Mouse (Mus musculus) large intestine, adult 2 months (tissue): ENCODE measurements around the gene Zfp787. TPM values are rescaled to one million over a fixed set of nuclear protein-coding genes. Genes with fewer than 3 reads are reported as not detected.

ENCODE experiments used
- DNase-seq: peaks from one replicate; pipeline ENCODE4 v3.0.0-alpha.2; 2012; ENCODE audit warnings: low read depth, low spot score
- WGBS: fragments of 180-500 bp; shearing (Covaris S2); methylation state at CpG from one replicate; pipeline ENCODE4 v1.1.7; 2018; 5-methylcytosine and 5-hydroxymethylcytosine counted together
- polyA plus RNA-seq: library from polyadenylated mRNA; depleted of rRNA; stranded (reverse); fragments of >200 nt; gene quantifications from 2 replicates; pipeline ENCODE4 v1.2.3, GENCODE M21; 2012

Zfp787 gene
- polyA plus RNA-seq, 1 experiment: 33.6 TPM

DNA sequence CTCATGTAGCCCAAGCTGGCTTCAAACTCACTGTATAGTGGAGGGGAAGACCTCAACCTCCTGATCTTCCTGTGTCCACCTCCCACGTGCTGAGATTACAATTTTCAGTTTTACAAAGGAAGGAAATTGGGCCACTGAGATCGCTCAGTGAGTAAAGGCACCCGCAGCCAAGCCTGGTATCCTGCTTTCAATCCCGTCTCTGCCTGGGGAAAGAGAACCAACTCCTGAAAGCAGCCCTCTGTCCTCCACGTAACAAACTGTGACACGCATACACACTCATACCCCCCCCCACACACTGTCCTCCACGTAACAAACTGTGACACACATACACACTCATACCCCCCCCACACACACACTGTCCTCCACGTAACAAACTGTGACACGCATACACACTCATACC, 14.6 kb upstream of the Zfp787 start:
- no peak for DNase-seq
- WGBS: 65% methylated on average over 9 of the region's 9 CpGs

GRCm38 (mm10) chr7:6169403-6169802, 13.6 kb upstream of the Zfp787 start:
- DNase-seq: no peak
- WGBS: 16% methylated on average over 3 of the region's 3 CpGs

DNA sequence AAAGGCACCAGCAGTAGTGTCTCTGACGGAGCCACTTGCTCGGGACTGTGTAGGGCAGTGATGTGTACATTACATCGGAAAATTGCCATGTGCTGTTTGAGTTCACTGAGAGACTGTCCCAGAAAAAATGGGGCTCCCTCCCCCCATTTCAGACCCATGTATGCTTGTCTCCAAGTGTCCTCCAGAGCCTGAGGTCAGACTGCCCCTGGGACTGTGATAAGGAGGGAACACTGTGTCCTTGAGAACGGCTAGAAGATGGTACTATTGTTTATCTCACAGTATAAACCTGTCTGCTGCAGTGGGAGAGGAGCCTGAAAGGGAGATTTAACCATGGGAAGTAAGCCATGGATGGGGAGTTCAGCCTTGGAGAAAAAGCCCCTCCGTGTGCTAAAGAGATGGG, 8.9 kb upstream of the Zfp787 start:
- 65% methylated on average over 5 of the region's 5 CpGs for WGBS
- DNase-seq: no peak

DNA sequence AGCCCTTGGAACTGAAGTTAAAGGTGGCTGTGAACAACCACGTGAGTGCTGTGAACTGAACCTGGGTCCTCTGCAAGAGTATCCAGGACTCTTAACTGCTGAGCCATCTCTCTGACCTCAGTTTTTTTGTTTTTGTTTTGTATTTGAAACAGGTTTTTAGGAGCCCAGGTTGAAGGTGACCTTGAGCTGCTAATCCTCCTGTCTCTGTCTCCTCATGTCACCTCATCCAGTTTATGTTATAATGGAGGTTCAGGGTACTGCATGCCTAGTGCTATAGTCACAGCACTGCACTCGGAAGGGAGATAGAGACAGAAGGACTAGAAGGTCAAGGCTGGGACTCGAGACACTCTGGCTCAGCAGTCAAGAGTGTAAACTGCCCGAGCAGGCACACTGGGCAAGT, 6.4 kb upstream of the Zfp787 start:
- no peak for DNase-seq
- 88% methylated on average over 4 of the region's 4 CpGs for WGBS

- DNase-seq: no peak
- WGBS: 65% methylated on average over 3 of the region's 3 CpGs
Observed at GRCm38 (mm10) chr7:6161541-6161940, 5.7 kb upstream of the Zfp787 start.

DNA sequence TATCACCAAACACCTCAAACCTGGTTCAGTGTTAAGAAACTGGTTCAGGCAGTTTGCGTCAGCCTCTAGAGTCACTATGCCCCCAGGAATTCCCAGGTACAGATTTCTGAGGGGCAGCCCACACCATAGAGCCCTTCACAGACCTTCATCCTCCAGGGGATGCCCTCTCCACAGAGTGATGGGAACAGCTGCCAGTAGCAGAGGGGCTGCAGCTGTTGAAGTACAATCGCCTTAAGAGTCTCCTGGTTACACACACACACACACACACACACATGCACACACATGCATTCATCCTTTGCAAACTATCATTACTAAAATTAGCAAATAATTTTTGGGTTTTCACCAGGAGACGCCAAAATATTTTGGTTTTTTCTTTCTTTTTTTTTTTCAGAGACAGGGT, 3.8 kb upstream of the Zfp787 start:
- WGBS: 89% methylated on average over 3 of the region's 3 CpGs

GRCm38 (mm10) chr7:6157479-6157878, 1.7 kb upstream of the Zfp787 start:
- no peak for DNase-seq
- 27% methylated on average over 1 of the region's 1 CpGs for WGBS

More for the DNA sequence above, 3.8 kb upstream of the Zfp787 start:
- no peak for DNase-seq

GRCm38 (mm10) chr7:6156901-6157472, 1.2 kb upstream of the Zfp787 start:
- 17% methylated on average over 9 of the region's 9 CpGs for WGBS
- DNase-seq: no peak

- WGBS: under 1% methylated on average over 85 of the region's 85 CpGs
- no peak for DNase-seq
Observed at GRCm38 (mm10) chr7:6155031-6155872, 545 bp downstream of the Zfp787 start.

GRCm38 (mm10) chr7:6154164-6154563, 1.6 kb downstream of the Zfp787 start:
- WGBS: 11% methylated on average over 5 of the region's 5 CpGs
- no peak for DNase-seq

GRCm38 (mm10) chr7:6153131-6153530, 2.7 kb downstream of the Zfp787 start:
- 56% methylated on average over 3 of the region's 3 CpGs for WGBS
- DNase-seq: no peak

DNA sequence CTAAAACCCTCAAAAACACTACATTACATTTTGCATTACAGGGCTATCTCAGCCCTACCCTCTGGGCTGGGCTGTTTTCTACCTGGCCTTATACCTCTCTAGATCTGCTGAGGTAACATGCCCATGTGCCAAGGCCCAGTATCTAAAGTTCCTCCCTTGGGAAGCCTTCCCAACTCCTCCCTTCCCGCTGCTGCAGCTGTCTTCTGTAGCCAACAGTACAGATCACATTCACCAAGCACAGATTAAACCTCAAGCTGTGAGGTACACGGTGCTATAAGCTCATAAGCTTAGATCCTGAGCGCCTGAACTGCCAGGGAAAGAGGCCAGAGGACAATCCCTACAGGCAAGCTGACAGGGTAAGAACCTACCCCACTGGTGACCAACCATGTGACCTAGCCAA, 3.8 kb downstream of the Zfp787 start:
- WGBS: 28% methylated on average over 3 of the region's 3 CpGs

DNA sequence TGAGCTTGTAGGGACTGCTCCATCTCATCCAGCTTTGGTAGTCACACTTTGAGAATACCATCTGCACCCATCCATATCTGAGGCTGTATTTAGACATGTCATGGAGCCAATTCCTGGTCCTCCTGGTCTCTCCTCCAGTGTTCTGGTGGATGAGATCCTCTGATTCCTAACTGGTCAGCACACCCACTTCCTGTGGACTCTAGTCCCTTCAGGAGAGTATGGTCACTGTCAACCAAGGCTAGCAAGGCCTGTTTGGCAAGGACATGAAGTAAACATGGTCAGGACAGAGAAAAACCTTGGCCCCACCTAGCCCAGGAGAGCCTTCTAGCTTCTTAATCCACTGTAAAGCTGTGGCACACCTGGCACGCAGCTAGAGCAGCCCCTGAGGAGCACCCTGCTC, 4.5 kb downstream of the Zfp787 start:
- DNase-seq: no peak
- WGBS: 24% methylated on average over 1 of the region's 1 CpGs

More for the DNA sequence above, 3.8 kb downstream of the Zfp787 start:
- no peak for DNase-seq

GRCm38 (mm10) chr7:6147688-6148087, 8.1 kb downstream of the Zfp787 start:
- 22% methylated on average over 5 of the region's 5 CpGs for WGBS
- DNase-seq: no peak

DNA sequence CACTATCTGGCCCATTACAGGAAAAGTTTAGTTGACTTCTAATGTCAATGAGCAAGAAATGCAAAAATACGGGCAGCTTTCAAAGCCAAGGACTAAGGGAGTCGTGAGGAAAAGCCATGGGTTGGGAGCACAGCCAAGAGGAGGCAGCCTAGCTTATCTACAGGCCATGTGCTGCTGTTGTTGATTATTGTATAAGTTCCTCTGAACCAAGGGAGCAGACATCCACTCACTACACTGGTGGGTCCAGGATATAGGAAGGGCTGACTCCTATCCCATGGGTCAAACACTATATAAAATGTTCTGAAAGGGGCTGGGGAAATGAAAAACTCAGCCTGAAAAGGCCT, 8.8 kb downstream of the Zfp787 start:
- no peak for DNase-seq
- WGBS: 7% methylated on average over 2 of the region's 2 CpGs

DNA sequence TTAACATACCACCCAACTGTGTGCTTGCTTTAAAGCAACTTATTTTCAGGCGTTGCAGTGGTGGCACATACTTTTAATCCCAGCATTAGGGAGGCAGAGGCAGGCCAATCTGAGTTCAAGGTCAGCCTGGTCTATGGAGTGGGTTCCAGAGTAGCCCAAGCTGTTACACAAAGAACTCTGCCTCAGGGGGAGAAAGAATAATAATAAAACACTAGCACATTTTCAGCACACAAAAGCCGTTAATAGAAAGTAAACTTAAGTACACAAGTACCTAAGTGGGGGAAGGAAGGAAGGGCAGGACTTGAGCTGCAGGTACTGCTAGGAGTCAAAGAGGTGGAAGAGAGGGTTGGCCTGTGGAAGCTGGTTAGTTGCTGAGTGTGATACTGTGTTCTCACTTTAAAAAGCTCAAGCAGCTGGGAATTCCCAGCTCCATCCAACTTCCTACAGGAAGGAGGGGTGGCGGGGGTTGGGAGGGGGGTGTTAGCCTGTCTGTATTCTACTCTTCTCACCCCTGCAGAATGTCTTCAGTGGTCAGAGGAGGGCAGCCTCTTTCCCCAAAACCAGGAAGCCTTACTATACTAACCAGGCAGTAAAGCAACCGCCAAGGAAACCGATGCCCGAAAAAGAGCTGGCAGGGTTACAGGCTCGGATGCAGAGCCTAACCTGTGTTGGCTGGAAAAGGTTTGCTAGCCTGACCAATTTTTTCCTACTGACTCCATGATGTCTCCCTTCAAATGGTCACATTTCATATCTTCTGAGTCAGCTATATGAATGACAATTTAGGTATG, 9.4 kb downstream of the Zfp787 start:
- DNase-seq: no peak
- 24% methylated on average over 7 of the region's 7 CpGs for WGBS

GRCm38 (mm10) chr7:6145423-6146188, 10.2 kb downstream of the Zfp787 start:
- no peak for DNase-seq
- WGBS: 57% methylated on average over 8 of the region's 8 CpGs

GRCm38 (mm10) chr7:6143991-6144531, 11.7 kb downstream of the Zfp787 start:
- 37% methylated on average over 2 of the region's 2 CpGs for WGBS
- DNase-seq: no peak

DNA sequence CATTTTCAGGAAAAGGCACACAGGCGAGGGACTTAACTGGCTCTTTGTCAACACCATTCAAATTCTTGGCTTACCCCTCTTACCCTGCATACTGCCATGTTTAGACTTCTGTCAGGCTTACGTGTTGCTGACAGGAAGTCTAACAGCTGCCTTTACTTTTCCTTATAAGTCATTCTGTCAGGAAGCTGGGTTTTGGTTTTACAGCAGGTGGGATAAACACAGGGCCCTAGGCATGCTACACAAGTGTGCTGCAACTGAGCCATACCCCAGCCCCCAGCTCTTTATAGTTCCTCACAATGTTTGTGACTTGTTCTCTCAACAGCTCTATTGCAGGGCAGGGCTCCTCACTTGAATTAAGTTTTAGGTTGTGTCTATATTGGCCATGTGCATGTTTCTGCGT, 16.5 kb downstream of the Zfp787 start:
- WGBS: 61% methylated on average over 3 of the region's 3 CpGs
- DNase-seq: no peak

DNA sequence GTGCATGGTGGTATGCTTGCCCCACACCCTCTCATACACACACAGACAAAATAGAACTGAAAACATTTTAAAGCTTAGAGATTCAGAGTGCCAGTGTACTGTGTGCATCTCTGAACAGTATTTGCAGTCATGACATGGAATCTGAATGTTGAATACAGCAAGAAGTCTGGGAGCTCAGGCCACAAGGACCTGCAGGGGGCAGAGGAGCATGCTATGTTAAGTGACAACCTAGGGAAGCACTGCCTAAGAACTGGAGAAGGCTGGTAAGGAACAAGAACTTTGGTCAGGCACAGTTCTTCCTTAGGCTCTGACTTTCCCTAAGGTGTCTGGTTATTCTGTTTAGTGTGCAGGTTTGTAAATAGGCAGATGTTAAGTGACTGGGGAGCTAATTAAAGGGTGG, 19.3 kb downstream of the Zfp787 start:
- DNase-seq: no peak
